Comparison of ENCODE assay signal across 8 mouse cellular contexts in the genomic region with DNA sequence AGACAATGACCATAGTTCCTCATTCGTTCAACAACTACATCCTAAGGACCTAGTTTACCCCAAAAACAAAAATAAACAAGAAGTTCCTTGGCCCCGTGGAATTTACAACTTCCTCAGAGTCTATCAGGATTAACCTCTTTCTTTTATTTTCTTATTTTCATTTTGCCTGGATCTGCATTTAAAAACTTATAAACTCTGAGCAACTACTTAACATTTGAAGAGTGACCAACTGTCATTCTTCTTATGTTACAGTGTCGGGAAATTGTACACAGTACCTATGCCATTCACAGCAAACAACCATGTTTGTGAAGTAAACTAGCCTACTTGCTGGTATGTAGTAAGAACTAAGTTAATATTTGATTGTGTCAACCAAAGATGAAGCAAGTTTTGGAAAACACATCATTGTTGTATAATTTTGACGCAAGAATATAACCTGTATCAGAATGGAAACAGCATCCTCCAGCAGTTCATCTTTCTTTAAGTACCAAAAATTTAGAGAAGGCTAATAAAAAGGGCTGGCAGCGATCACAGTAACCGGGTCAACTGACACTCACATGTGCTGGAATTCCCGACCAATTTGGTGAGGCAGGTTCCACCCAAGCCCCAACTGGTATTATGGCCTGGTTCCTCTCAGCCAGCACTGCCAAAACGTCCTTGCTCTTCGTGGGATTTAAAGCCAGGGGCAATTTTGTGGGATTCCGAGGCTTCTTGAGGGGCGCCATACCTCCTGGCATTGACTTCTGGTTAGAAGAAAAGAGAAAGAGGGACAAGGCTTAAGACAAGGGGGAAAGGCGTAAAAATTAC. TPM values are rescaled to one million over a fixed set of nuclear protein-coding genes. Genes with fewer than 3 reads are reported as not detected.
A peak's percentile ranks its signal among the peaks of the same experiment; 100 is the strongest.
DNase-seq lines count a peak whose midpoint lies in the region; ATAC-seq and TF ChIP-seq lines count a peak whose summit lies in the region.

No protein-coding gene starts in this region.

- peak overlapping the region; percentile 66 for H3K9ac ChIP-seq in hindbrain, embryonic 12.5 days
- peak overlapping the region; percentile 88 for H3K9ac ChIP-seq in stomach, postnatal 0 days (ENCODE audit: low read length)

- H3K36me3 ChIP-seq in embryonic facial prominence, embryonic 10.5 days (replicated peaks), result peaks cover 7% of the 10 kb centered on the region
- H3K36me3 ChIP-seq in hindbrain, embryonic 12.5 days, result peaks cover 7% of the 10 kb centered on the region; the same call in 1 of the 2 replicates
- H3K36me3 ChIP-seq in stomach, postnatal 0 days (ENCODE audit: control insufficient read depth, insufficient read depth, low read length), result no peaks in the 10 kb centered on the region

- H3K27ac ChIP-seq in embryonic facial prominence, embryonic 10.5 days (replicated peaks), result peak overlapping the region; percentile 95
- H3K27ac ChIP-seq in hindbrain, embryonic 12.5 days, result peak overlapping the region; percentile 79
- H3K27ac ChIP-seq in stomach, postnatal 0 days (replicated peaks), result peak overlapping the region; percentile 91

- H3K4me1 ChIP-seq in embryonic facial prominence, embryonic 10.5 days, result peaks cover 13% of the 10 kb centered on the region
- H3K4me1 ChIP-seq in hindbrain, embryonic 12.5 days, result peaks cover 8% of the 10 kb centered on the region
- H3K4me1 ChIP-seq in stomach, postnatal 0 days (replicated peaks; ENCODE audit: control insufficient read depth, insufficient read depth), result peaks cover 5% of the 10 kb centered on the region; the same call in 1 of the 2 replicates

- no peak for TF ChIP-seq CTCF in stomach, postnatal 0 days (IDR thresholded peaks at IDR 0.05; ENCODE audit: low read depth)

- peak overlapping the region; percentile 81 for H3K4me3 ChIP-seq in embryonic facial prominence, embryonic 10.5 days
- H3K4me3 ChIP-seq in hindbrain, embryonic 12.5 days, result peak overlapping the region; percentile 59
- H3K4me3 ChIP-seq in stomach, postnatal 0 days (ENCODE audit: low read depth, low read length), result peak overlapping the region; percentile 77

- no peak for TF ChIP-seq EP300 in stomach, postnatal 0 days (optimal IDR thresholded peaks at IDR 0.05)

- peak; percentile 26 for DNase-seq in thymus, postnatal 0 days (ENCODE audit: low spot score)
- no peak for DNase-seq in thymus, adult 18-20 months
- no peak for DNase-seq in embryonic facial prominence, embryonic 10.5 days (ENCODE audit: low spot score)
- DNase-seq in stomach, postnatal 0 days (ENCODE audit: low spot score), result peak; percentile 16
- no peak for DNase-seq in layer of hippocampus, postnatal 14 days (ENCODE audit: low spot score in 2 of 2)

- WGBS in embryonic facial prominence, embryonic 10.5 days, result 26% methylated on average over 12 of the region's 12 CpGs
- 26% methylated on average over 12 of the region's 12 CpGs for WGBS in hindbrain, embryonic 12.5 days
- WGBS in stomach, postnatal 0 days, result 16% methylated on average over 12 of the region's 12 CpGs

- peak overlapping the region; percentile 90 for H3K4me2 ChIP-seq in hindbrain, embryonic 12.5 days (replicated peaks)
- H3K4me2 ChIP-seq in stomach, postnatal 0 days (replicated peaks; ENCODE audit: low read depth), result peak overlapping the region; percentile 93

- peak; percentile 21 for ATAC-seq in hindbrain, embryonic 12.5 days (ENCODE audit: low FRiP score)
- ATAC-seq in megakaryocyte progenitor cell, adult 5-6 weeks (replicated peaks; ENCODE audit: poor library complexity), result peak; percentile 24
- ATAC-seq in stomach, postnatal 0 days (ENCODE audit: low FRiP score, low TSS enrichment), result no peak
- ATAC-seq in CD4-positive, CD25-positive, alpha-beta regulatory T cell, adult 4 months, result no peak

- no peaks in the 10 kb centered on the region for H3K27me3 ChIP-seq in embryonic facial prominence, embryonic 10.5 days (replicated peaks; ENCODE audit: low read depth, poor library complexity, severe bottlenecking)
- H3K27me3 ChIP-seq in hindbrain, embryonic 12.5 days, result no peaks in the 10 kb centered on the region
- no peaks in the 10 kb centered on the region for H3K27me3 ChIP-seq in stomach, postnatal 0 days (ENCODE audit: control insufficient read depth, insufficient read depth, low read length)

- no peaks in the 10 kb centered on the region for H3K9me3 ChIP-seq in embryonic facial prominence, embryonic 10.5 days
- no peaks in the 10 kb centered on the region for H3K9me3 ChIP-seq in hindbrain, embryonic 12.5 days (replicated peaks)
- H3K9me3 ChIP-seq in stomach, postnatal 0 days (ENCODE audit: control insufficient read depth, low read length), result no peaks in the 10 kb centered on the region

RNA-seq across cellular contexts. Expression of gene Ccdc15, which starts 0.8 kb away (rescaled TPM):
- polyA plus RNA-seq in thymus, postnatal 0 days (2015; fragmentation: Nextera tagmentation; extraction: Ambion mirVana), result 11.2 and 14.6 TPM in 2 replicates
- 10.2 and 10.3 TPM in 2 replicates for polyA plus RNA-seq in embryonic facial prominence, embryonic 10.5 days (2016; fragmentation: Nextera tagmentation; extraction: Ambion mirVana)
- polyA plus RNA-seq in hindbrain, embryonic 12.5 days (2016; fragmentation: Nextera tagmentation; extraction: Ambion mirVana), result 8.2 and 10.5 TPM in 2 replicates
- total RNA-seq in megakaryocyte progenitor cell, adult 5-6 weeks (2015), result 15.9 and 20.4 TPM in 2 replicates
- total RNA-seq in megakaryocyte progenitor cell, adult 5-6 weeks (2017), result 12.9 and 17.9 TPM in 2 replicates
- polyA plus RNA-seq in stomach, postnatal 0 days (2015; fragmentation: Nextera tagmentation; extraction: Ambion mirVana), result 2.2 TPM in 2 replicates
- polyA plus RNA-seq in CD4-positive, CD25-positive, alpha-beta regulatory T cell, adult 4 months (2017; shearing (Covaris generic)), result 10 to 100 TPM in 1 of 2 experiments, 1 to 10 TPM in 1; 6.8 to 10.3 TPM
- total RNA-seq in layer of hippocampus, postnatal 14 days (2021), result 1 to 10 TPM; 2.2 to 2.7 TPM

RNA-seq across cellular contexts. Expression of gene Hepacam, which starts 19.8 kb away (rescaled TPM):
- polyA plus RNA-seq in thymus, postnatal 0 days (2015; fragmentation: Nextera tagmentation; extraction: Ambion mirVana), result 0.10 TPM in 1 of 2 replicates, not detected in the other
- 0.05 TPM in 2 replicates for polyA plus RNA-seq in embryonic facial prominence, embryonic 10.5 days (2016; fragmentation: Nextera tagmentation; extraction: Ambion mirVana)
- polyA plus RNA-seq in hindbrain, embryonic 12.5 days (2016; fragmentation: Nextera tagmentation; extraction: Ambion mirVana), result 0.26 and 0.36 TPM in 2 replicates
- not detected in 2 replicates for total RNA-seq in megakaryocyte progenitor cell, adult 5-6 weeks (2015)
- total RNA-seq in megakaryocyte progenitor cell, adult 5-6 weeks (2017), result not detected in 2 replicates
- 0.08 and 0.10 TPM in 2 replicates for polyA plus RNA-seq in stomach, postnatal 0 days (2015; fragmentation: Nextera tagmentation; extraction: Ambion mirVana)
- polyA plus RNA-seq in CD4-positive, CD25-positive, alpha-beta regulatory T cell, adult 4 months (2017; shearing (Covaris generic)), result not detected
- total RNA-seq in layer of hippocampus, postnatal 14 days (2021), result 10 to 100 TPM; 77.2 to 81.9 TPM

RNA-seq across cellular contexts. Expression of gene Robo4, which starts 54.3 kb away (rescaled TPM):
- polyA plus RNA-seq in thymus, postnatal 0 days (2015; fragmentation: Nextera tagmentation; extraction: Ambion mirVana), result 2.5 and 3.4 TPM in 2 replicates
- polyA plus RNA-seq in embryonic facial prominence, embryonic 10.5 days (2016; fragmentation: Nextera tagmentation; extraction: Ambion mirVana), result 6.6 and 6.8 TPM in 2 replicates
- 8.0 and 12.0 TPM in 2 replicates for polyA plus RNA-seq in hindbrain, embryonic 12.5 days (2016; fragmentation: Nextera tagmentation; extraction: Ambion mirVana)
- total RNA-seq in megakaryocyte progenitor cell, adult 5-6 weeks (2015), result 0.17 and 0.86 TPM in 2 replicates
- total RNA-seq in megakaryocyte progenitor cell, adult 5-6 weeks (2017), result 0.30 TPM in 1 of 2 replicates, not detected in the other
- polyA plus RNA-seq in stomach, postnatal 0 days (2015; fragmentation: Nextera tagmentation; extraction: Ambion mirVana), result 4.4 and 5.2 TPM in 2 replicates
- polyA plus RNA-seq in CD4-positive, CD25-positive, alpha-beta regulatory T cell, adult 4 months (2017; shearing (Covaris generic)), result not detected
- total RNA-seq in layer of hippocampus, postnatal 14 days (2021), result 1 to 10 TPM; 7.6 to 9.9 TPM

Comparison
In these comparisons a context has a peak if more than half of its experiments do, and no peak if none do; other contexts are left out.
1. DNase-seq: peak in thymus, postnatal 0 days (single experiment) and stomach, postnatal 0 days (single experiment); none in thymus, adult 18-20 months (0 of 2), embryonic facial prominence, embryonic 10.5 days (single experiment) and layer of hippocampus, postnatal 14 days (0 of 2).
2. ATAC-seq: peak in hindbrain, embryonic 12.5 days (single experiment) and megakaryocyte progenitor cell, adult 5-6 weeks (single experiment); none in stomach, postnatal 0 days (single experiment) and CD4-positive, CD25-positive, alpha-beta regulatory T cell, adult 4 months (single experiment).
3. Peak in every context shown above with its lines, with median percentiles within 50 percentile points of each other: H3K27ac ChIP-seq and H3K4me3 ChIP-seq.